Mouse (Mus musculus) cerebellum, adult 9-10 months (tissue): ENCODE measurements around the gene Bloc1s6.

ENCODE experiments used
- DNase-seq: peaks from one replicate; pipeline ENCODE4 v3.0.0; 2022

Bloc1s6 gene

DNA sequence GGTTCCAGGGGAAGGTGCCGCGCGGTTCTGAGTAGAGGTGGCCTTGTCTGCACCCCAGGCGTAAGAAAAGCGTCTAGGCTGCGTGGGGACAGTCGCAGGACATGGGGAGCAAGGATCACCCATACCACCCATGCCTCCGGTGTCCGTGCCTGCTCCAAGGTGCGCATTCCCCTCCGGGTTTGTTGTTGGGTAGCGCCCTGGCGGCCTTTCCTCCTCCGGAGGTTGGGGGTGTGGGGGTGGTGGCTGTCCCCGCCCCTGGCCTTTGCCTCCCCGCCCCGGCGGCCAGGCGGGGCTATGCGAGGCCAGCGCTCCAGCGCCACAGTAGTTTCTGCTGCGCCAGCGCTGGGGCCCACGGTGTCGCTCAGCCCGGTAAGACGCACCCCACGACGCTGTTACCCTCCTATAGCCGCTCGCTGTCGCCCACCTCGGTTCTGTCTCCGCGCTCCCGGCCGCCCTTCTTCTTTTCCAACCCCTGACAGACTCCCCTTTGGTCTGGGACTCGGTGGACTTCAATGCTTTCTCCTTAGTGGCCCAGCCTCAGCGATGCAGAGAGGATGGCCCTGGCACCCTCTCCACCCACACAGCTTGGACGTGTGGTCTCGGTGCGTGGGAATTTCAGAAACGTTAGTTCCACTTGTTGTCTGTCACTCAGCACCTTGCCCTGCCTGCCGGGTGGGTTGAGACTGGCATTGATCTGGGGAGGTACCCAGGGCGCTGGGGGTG is 26.9 kb downstream of the Bloc1s6 start, which contains the start of gene Sqor:
Sqor (plus strand) TSS at position 167 of the 723 bp plus-strand sequence.
- peak; percentile 56 for DNase-seq

DNA sequence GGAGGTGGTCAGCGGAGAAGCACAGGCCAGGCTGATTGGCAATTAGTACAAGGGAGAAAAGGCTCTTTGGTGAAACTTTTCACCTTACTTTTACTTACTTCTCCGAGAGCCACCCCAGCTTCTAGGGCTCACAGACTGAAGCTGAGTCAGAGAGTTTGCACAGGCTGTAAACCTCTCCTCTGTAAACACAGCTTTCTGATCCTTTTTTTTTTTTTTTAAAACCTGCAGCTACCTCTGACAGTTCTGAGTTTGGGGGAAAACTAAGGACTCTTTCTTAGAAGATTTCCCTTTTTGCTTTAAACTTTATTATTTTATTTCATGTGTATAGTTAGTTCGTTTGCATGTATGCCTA is 27.5 kb downstream of the Bloc1s6 start:
- no peak for DNase-seq

DNA sequence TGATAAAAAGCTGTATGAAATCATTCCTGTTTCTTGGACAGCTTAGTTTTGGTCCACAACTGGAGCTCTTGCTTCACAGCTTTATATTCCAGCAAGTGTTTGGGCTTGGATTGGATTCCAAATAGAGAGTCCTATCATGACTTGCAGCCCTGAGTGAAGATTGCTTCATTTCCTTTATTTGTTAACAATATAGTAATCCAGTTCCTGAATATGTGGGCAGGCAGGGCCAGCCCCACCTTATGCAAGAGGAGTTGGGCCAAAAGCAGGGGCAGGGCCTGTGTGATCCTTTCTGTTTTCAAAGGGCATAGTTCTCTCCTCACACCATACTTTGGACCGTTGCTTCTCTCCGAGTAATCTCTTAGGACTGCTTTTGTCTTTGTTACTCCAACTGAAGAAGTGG is 32.7 kb downstream of the Bloc1s6 start:
- DNase-seq = no peak

DNA sequence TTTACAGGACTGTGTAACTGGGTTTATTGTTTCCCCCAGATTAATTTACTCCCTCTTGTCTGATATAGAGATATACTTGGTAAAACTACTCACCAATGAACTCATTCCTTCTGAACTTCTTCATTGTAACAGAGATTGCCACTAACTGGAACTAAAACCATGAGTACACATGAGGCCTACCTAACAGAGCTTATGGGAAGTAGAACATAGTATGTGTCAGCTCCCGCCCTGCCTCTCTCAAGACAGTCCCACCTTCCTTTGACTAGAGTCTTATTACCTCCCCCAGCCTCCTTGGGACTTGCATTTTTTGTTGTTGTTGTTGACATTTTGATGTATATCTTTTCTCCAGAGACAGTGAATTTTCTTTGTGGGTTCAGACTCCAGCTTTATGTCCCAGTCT is 34.6 kb downstream of the Bloc1s6 start:
- no peak for DNase-seq

DNA sequence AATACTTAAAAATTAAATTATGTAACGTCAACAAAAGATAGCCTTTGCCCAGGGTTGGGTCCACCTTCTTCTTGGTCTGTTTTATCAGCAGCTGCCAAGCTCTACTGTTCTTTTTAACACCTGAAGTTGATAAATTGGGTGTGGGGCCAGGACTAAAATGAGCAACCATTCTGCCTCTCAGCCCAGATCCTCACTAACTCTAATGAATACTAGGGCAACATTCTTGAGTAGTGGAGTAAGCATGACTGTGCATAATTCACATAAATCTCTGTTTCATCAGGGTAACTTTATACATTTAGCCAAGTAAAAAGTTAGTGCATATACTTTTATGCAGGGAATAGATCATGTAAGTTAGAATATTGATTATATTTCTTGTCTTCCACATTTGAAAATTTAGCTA is 37.2 kb downstream of the Bloc1s6 start:
- no peak for DNase-seq

DNA sequence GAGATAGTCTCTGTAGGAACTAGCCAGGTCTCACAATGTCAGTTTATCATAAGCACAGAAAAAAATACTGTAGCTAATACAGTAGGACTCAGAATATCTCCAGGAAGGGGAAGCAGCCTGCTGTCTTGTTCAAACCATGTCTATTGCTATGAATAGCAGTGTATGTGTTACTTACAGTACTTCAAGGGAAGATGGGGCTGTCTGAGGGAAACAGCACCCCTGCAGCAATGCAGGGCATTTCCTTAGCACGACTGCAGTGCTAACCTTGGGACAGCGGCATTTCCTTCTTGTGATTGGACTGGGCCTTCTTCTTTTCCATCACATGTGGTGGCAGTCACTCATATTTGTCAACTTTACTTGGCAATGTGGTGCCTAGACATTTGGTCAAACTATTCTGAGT is 38.5 kb downstream of the Bloc1s6 start:
- DNase-seq = no peak

DNA sequence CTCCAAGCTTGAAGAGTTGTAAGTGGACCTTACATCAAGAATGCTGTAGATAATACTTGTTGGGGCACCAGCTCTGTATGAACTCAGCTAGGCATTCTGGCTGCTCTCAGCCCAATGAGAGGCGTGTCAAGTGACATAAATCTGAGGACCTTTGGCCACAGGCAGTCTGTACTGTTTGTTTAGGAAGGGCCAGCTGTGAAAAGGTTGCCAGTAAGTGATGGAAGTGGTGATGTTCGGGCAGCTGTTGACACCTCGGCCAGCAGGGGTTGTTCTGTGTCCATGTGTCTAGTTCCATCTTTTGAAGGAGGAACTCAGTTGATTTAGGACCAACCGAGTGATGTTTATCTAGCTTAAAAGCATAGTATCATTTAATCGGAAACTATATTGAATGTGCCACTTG is 41.7 kb downstream of the Bloc1s6 start:
- DNase-seq = no peak

DNA sequence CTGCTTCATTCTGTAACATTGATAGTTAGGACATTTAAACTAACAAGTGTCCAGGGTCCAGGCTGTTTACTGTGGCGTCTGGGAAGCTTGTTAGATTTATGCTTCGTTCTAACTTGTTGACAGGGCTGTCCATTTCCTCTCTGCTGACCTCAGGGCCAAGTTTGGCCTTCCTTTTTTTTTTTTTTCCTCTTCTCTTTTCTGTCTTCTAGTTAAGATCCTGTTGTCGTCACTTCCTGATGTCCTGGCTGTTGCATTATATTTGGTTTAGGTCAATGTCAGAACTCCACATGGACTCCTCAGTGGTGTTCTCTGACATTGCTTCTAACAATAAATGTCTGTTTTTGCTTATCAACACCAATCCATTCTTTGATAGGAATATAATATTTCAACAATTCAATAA is 42.1 kb downstream of the Bloc1s6 start:
- DNase-seq = no peak

DNA sequence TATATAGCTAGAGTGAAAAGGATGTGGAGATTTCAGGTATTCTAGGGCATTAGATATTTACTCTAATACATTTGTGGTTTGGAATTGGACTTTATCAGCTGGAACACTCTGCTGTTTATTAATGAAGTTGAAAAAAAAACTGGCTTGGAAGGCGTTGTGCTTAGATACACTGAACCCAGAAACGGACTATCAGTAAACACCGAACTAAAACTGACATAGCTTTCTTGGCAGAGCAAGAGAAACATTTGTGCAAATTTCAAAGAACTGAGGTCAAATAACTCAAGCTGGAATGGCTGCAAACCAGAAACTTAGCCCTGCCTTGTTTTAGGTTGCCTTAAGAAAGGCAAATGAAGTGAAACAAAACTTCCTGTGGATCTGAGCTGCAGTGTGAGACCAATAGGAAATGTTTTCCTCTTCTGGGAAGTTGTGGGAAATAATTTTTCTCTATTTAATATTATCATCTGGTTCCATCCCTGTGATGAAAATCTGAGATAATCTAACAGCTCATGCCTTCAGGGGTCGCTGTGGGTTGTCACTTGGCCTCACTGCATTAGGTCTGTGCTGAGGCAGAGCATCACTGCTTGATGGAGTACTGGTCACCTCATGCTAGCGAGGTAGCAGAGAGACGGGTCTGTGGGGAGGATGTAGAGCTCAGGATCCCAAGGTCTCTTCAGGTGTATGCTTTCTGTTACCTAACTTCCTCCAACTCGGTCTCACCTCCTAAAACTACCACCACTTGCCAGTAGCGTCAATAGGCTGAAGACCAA is 43.5 kb downstream of the Bloc1s6 start:
- DNase-seq = no peak

DNA sequence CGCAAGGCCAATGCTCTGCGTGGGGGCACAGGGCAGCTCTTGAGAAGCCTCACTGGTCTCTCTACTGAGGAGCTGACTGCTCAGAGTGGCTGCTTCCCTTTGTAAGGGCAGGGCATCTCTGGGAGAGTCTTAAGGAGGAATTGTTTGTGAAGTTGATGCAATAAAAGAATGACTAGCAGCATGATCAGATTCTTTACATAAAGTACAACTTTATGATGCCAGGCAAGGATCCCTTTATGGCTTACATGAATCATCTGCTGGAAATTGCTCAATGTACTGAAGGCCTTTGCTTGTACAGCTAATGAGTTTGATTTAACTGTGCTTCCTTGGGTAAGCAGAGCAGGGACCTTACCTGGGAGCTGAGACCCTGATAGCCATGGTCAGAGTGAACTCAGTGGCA is 45.4 kb downstream of the Bloc1s6 start:
- no peak for DNase-seq

DNA sequence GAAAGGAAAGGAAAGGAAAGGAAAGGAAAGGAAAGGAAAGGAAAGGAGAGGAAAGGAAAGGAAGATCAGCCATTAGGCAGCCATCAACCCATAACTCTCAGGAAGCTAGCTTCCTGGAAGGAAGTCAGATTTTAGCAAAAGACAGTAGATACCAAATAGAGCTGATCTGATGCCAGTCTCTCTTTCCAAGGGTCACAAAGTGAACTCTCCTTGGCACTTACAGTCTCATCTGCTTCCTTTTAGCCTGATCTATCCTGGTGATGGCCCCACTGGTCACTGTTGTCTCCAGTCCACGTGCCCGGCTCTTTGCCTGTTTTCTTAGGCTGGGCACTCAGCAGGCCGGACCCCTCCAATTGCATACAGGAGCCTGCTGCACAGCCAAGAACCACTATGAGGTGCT is 46.4 kb downstream of the Bloc1s6 start:
- DNase-seq = no peak

DNA sequence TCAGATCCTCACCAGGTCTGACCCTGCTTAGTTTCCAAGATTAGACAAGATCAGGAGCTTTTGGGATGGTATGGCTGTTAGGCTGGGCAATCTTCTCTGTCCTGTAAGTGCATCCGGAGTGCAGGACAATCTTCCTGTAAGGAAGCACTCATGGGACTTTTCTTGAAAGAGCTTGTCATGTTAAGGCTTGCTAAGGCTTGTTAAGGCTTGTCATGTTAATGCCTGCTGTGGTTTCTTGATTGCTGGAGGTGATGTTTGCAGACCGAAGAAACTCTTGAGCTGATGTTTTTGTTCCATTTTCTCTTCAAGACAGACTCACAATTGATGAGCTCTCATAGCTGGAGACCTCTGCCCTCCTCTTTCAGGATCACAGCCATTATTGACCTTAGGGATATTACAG is 47.9 kb downstream of the Bloc1s6 start:
- no peak for DNase-seq

DNA sequence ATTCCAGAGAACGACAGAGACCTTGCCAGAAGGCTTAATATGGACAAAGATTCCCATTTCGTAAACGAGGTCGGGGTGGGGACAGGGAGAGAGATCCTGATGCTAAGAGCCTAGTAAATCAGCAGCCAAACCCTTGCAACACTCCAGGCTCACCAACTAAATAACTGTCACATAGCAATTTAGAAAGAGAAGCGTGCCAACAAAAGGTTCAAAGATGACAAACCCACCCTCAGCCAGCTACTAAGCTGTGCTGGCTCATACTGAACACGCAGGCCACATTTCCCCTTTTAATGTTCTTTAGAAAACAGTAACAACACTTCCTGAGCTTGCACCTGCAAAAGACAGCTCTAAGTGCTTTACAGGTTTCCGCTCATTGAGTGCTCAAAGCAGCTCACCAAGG is 51.0 kb downstream of the Bloc1s6 start:
- DNase-seq = no peak

DNA sequence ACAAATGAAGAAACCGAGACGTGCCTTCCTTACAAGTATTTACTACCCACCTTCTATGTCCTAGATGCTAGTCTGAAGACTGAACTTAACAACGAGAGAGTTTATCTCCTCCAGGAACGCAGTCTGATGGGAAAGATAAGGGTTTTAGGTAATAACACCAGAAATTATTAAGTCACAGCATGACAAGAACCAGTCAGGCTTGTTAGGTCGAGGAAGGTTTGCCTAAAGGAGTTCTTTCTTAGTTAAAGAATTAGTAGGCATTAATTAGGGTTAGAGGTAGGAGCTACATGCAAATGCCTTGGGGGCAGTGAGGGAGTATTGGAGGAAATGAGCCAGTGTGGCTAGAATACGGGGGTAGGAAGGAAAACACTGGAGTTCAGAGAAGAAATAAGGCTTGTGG is 51.4 kb downstream of the Bloc1s6 start:
- DNase-seq = no peak
